Mouse (Mus musculus): ENCODE measurements around the gene Lrrc8c.

Gene Lrrc8c

DNA sequence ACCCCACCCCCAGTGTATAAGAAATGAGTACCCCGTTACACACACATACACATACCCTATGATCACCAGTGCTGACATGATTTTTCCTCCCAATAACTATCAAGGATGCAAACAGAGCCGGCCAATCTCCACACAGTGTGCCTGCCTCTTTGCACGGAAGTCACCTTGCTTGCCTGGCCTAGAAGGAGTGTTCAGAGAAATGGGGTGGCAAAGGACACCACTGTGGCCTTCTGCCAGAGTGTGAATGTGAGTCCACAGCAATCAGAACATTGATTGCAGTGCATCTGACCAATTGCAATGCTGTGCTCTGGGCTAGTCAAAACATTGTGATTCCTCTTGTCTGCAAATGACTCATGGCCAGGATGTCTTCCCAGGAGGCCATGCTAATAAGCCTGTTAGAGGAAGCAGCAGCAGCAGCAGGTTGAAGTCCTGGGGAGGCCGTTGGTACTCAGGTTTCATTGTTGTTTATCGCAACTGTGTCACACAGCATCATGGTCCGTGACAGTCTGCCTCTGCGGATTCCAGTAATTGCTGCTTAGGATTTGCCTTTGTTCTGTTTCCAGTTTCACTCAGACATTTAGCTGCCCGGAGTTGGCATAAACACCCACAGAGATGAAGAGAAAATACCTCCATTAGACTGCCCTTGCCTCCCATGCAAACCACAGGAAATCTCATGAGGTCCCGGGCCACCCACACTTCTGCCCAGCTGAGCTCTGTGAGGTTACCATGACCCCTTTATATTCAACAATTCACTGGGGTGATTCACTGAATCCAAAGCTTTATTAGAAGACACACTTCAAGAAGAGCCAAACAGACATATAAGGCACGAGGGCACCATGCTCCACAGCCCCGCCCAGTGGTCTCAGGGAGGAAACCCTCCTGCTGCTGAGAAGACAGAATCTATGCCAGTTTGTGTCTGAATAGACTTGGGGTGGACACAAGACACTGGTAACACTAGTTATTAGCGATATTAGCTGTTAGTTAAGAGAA lies 18.8 kb upstream of the Lrrc8c start:
- peak; percentile 50 to 51 for DNase-seq (ENCODE audit: low read depth in 2 of 2, low spot score in 2 of 2)

DNA sequence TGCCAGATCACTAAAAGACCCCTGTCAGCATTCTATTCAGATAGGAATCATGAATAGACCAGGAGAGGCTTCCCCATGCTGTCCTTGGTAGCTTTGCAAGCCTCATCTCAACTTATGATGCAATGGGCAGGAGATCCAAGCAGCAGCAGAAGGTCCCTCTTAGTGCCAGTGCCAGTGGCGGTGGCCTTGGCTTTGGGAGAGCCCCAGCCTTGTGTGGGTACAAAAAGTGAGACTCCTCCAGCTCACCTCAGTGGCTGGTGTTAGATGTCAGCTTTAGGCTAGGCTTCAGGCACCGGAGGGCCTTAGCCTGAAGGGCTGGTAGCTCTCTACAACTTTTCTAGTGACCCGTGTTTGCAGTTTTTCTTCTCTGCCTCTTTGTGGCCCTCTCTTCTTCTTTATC lies 18.1 kb upstream of the Lrrc8c start:
- DNase-seq (ENCODE audit: low read depth in 2 of 2, low spot score in 2 of 2) = no peak

DNA sequence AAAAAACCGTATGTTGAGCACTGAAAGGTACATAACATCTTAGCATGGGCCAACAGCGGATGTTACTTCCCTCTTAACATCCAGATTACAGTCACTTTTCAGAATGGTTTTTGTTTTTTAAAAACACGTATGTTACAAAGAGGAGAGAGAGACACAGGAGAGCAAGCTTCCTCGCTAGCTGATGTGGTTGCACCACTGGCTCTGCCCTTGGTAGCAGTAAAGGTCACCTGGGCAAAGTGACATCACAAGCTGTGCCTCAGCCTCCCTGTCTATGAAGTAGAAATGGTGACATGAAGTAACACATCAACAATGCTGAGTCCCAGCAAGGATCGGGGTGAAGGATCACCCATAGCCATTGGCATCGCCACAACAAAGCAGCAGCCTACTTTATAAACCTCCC lies 10.4 kb upstream of the Lrrc8c start:
- no peak for DNase-seq (ENCODE audit: low read depth in 2 of 2, low spot score in 2 of 2)

- DNase-seq (ENCODE audit: low read depth in 2 of 2, low spot score in 2 of 2) = no peak
These were observed 6.9 kb upstream of the Lrrc8c start for GRCm38 (mm10) chr5:105512297-105512696.

DNA sequence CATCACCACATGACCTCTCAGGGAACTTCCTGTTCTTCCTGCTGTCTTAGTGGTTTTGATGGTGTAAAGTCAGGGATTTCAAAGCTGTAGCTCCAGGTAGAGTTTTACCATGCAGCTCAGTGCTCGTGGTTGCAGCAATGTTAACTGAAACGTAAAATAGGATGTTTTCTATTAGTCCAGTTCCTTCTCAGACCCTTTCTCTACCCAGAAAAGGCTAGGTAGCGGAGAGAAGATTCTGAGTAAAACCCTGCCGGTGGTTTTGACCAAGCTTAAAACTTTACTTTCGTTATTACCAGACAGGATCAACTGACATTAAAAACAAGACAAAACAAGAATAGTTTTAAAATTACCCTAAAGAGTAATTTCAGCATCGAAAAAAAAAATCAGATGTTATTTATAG lies 3.7 kb upstream of the Lrrc8c start:
- DNase-seq (ENCODE audit: low read depth in 2 of 2, low spot score in 2 of 2) = no peak

DNA sequence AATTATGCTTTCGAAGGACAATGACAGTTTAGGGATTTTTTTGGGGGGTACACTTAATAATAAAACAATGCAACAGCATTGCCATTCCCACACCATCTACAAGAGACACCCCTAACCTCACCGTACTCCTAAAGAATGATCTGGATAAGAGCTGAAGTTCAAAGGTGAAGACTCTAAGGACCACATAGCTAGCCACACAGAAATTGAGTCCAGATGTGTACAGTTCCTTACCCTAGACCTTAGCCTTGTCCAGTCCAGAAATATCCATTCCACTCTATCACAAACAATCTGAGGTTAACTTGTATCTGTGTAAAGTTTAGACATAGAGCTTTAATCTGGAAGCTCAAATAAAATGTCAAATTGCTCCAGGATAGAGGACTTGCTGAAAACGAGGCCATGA lies 2.9 kb upstream of the Lrrc8c start:
- DNase-seq (ENCODE audit: low read depth in 2 of 2, low spot score in 2 of 2) = no peak

- DNase-seq (ENCODE audit: low read depth in 2 of 2, low spot score in 2 of 2) = no peak
These were observed 1.1 kb upstream of the Lrrc8c start for GRCm38 (mm10) chr5:105517992-105518625.

GRCm38 (mm10) chr5:105518626-105519095 lies 527 bp upstream of the Lrrc8c start:
- peak; percentile 46 to 57 for DNase-seq (ENCODE audit: low read depth in 2 of 2, low spot score in 2 of 2)

GRCm38 (mm10) chr5:105519976-105520300 lies 750 bp downstream of the Lrrc8c start:
- DNase-seq (ENCODE audit: low read depth in 2 of 2, low spot score in 2 of 2) = no peak

DNA sequence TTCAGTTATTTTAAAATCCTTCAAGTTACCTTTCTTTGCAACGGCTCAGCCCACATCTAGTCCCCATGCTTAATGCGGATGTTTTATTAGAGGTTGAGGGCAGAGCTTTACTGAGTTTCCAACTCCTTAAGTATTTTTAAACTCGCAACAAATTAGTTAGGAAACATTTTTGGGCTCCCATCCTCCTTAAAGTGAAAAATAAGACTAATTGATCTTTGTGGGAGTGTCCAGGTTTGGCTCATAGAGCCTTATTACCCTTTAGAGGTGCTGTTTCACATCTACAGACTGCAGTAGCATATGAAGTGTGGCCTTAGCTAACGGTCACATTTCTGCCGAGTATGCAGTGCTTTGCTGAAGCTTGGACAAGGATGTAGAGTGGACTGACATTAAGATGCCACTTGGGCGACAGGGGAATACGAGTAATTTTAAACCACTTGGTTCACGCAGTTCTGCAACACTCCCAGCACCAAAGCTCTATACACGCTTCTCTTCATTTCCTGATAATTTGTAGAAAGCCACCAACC lies 1.3 kb downstream of the Lrrc8c start:
- DNase-seq (ENCODE audit: low read depth in 2 of 2, low spot score in 2 of 2) = no peak

- DNase-seq (ENCODE audit: low read depth in 2 of 2, low spot score in 2 of 2) = no peak
These were observed 4.3 kb downstream of the Lrrc8c start for GRCm38 (mm10) chr5:105523452-105523851.

GRCm38 (mm10) chr5:105525004-105525403 lies 5.8 kb downstream of the Lrrc8c start:
- DNase-seq (ENCODE audit: low read depth in 2 of 2, low spot score in 2 of 2) = no peak

DNA sequence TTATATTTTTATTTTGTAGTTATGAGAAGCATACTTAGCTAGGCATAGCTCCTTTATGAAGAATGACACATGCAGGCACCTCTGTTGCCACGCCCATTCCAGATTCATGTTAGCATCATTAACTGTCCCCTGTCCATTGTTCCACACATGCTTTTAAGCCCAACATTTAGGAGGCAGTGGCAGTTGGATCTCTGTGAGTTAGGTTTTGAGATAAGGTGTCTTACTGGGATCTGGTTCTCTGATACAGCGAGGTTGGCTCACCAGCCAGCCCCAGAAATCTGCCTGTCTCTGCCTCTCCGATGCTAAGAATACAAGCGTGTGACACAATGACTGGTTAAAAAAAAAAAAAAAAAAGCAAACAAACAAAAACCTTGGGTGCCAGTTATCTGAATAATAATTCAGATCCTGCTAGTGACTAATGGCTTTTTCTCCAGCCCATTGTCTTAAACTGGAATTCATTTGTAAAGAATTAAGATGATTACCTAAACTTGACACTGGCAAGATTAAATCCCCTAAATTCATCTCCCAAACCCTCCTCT lies 7.0 kb downstream of the Lrrc8c start:
- no peak for DNase-seq (ENCODE audit: low read depth in 2 of 2, low spot score in 2 of 2)

GRCm38 (mm10) chr5:105526766-105527165 lies 7.6 kb downstream of the Lrrc8c start:
- DNase-seq (ENCODE audit: low read depth in 2 of 2, low spot score in 2 of 2) = no peak

- DNase-seq (ENCODE audit: low read depth in 2 of 2, low spot score in 2 of 2) = no peak
These were observed 8.5 kb downstream of the Lrrc8c start for GRCm38 (mm10) chr5:105527477-105528331.

DNA sequence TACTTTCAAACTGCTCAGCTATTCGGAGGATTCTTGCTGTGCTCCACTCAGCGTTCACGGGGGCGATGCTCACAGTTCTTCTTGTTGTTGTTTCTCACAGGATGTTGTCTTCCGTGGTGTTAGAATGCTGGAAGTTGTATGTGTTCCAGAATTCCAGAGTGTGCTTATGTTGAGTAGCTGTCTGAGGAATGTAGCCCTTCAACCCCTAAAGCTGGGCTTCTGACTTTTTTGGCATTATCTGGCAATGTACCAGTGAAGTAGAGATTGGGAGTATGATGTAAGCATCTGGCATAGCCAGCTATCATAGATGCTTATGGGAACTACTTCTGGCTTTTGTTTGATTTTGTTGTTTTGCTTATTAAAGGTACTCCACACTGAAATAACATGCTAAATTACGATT lies 11.4 kb downstream of the Lrrc8c start:
- no peak for DNase-seq (ENCODE audit: low read depth in 2 of 2, low spot score in 2 of 2)

GRCm38 (mm10) chr5:105535186-105535585 lies 16.0 kb downstream of the Lrrc8c start:
- DNase-seq (ENCODE audit: low read depth in 2 of 2, low spot score in 2 of 2) = no peak

- no peak for DNase-seq (ENCODE audit: low read depth in 2 of 2, low spot score in 2 of 2)
These were observed 17.0 kb downstream of the Lrrc8c start for GRCm38 (mm10) chr5:105536172-105536571.

DNA sequence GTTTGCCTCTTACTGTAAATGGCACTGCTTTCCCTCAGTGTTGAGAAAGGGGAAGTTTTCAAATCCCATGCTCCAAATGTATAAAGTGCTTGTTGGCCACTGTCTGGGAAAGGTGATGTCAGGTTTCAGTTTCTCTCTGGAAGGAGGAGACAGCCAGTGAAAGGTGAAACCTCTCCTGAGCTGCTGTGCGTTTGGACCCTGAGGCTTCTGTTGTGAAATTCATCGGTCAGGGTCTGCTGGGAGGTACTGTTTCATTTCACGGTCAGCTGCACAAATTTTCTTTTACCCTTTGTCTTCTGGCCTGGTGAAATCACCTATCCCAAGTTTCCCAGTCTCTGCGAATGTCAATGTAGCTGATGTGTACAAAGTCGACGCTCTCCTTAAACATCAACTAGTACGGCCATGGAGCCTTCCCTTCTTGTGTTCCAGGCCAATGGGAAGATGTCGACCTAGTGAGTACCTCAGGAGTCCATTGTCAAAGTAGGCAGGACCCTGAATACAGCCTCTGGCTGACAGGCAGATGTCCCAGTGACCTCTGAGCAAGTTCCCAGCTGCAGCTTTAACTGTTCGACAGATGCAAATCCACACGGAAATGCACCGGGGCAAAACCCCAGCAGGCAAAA lies 18.0 kb downstream of the Lrrc8c start:
- DNase-seq (ENCODE audit: low read depth in 2 of 2, low spot score in 2 of 2) = no peak

- DNase-seq (ENCODE audit: low read depth in 2 of 2, low spot score in 2 of 2) = peak in 1 of 2 experiments; percentile 13
These were observed 21.9 kb downstream of the Lrrc8c start for GRCm38 (mm10) chr5:105541051-105541450.
